Mouse (Mus musculus): Measurements from ENCODE around the gene Pllp. TPM values are rescaled to one million over a fixed set of nuclear protein-coding genes. Genes with fewer than 3 reads are reported as not detected.

The Pllp gene
- total RNA-seq, 1 experiment from 2014 or later, result not detected

GRCm38 (mm10) chr8:94666456-94667308, 29.4 kb downstream of the Pllp start, which contains the start of gene Arl2bp:
TSS of gene Arl2bp (plus strand) at chr8:94666600.
- ATAC-seq (replicated peaks; ENCODE audit: insufficient number of reproducible peaks, low FRiP score, low TSS enrichment, poor library complexity, severe bottlenecking), result peak; percentile 98

GRCm38 (mm10) chr8:94664722-94665121, 31.4 kb downstream of the Pllp start:
- no peak for ATAC-seq (replicated peaks; ENCODE audit: insufficient number of reproducible peaks, low FRiP score, low TSS enrichment, poor library complexity, severe bottlenecking)

GRCm38 (mm10) chr8:94660418-94660817, 35.7 kb downstream of the Pllp start:
- ATAC-seq (replicated peaks; ENCODE audit: insufficient number of reproducible peaks, low FRiP score, low TSS enrichment, poor library complexity, severe bottlenecking), result no peak

GRCm38 (mm10) chr8:94658031-94658430, 38.0 kb downstream of the Pllp start:
- no peak for ATAC-seq (replicated peaks; ENCODE audit: insufficient number of reproducible peaks, low FRiP score, low TSS enrichment, poor library complexity, severe bottlenecking)

GRCm38 (mm10) chr8:94654994-94655393, 41.1 kb downstream of the Pllp start:
- no peak for ATAC-seq (replicated peaks; ENCODE audit: insufficient number of reproducible peaks, low FRiP score, low TSS enrichment, poor library complexity, severe bottlenecking)

GRCm38 (mm10) chr8:94652951-94653350, 43.1 kb downstream of the Pllp start:
- no peak for ATAC-seq (replicated peaks; ENCODE audit: insufficient number of reproducible peaks, low FRiP score, low TSS enrichment, poor library complexity, severe bottlenecking)

- ATAC-seq (replicated peaks; ENCODE audit: insufficient number of reproducible peaks, low FRiP score, low TSS enrichment, poor library complexity, severe bottlenecking), result no peak
These were observed 46.6 kb downstream of the Pllp start for GRCm38 (mm10) chr8:94649496-94649895.

- ATAC-seq (replicated peaks; ENCODE audit: insufficient number of reproducible peaks, low FRiP score, low TSS enrichment, poor library complexity, severe bottlenecking), result no peak
These were observed 49.9 kb downstream of the Pllp start for GRCm38 (mm10) chr8:94646165-94646564.

- ATAC-seq (replicated peaks; ENCODE audit: insufficient number of reproducible peaks, low FRiP score, low TSS enrichment, poor library complexity, severe bottlenecking), result no peak
These were observed 50.9 kb downstream of the Pllp start for GRCm38 (mm10) chr8:94645202-94645601.

GRCm38 (mm10) chr8:94641938-94642337, 54.1 kb downstream of the Pllp start:
- ATAC-seq (replicated peaks; ENCODE audit: insufficient number of reproducible peaks, low FRiP score, low TSS enrichment, poor library complexity, severe bottlenecking), result no peak

GRCm38 (mm10) chr8:94641183-94641582, 54.9 kb downstream of the Pllp start:
- ATAC-seq (replicated peaks; ENCODE audit: insufficient number of reproducible peaks, low FRiP score, low TSS enrichment, poor library complexity, severe bottlenecking), result no peak

GRCm38 (mm10) chr8:94634211-94634610, 61.9 kb downstream of the Pllp start:
- peak; percentile 47 for ATAC-seq (replicated peaks; ENCODE audit: insufficient number of reproducible peaks, low FRiP score, low TSS enrichment, poor library complexity, severe bottlenecking)

- ATAC-seq (replicated peaks; ENCODE audit: insufficient number of reproducible peaks, low FRiP score, low TSS enrichment, poor library complexity, severe bottlenecking), result no peak
These were observed 62.4 kb downstream of the Pllp start for GRCm38 (mm10) chr8:94633564-94634194.

Other genes starting within 250 kb of the Pllp start
- 6.0 to 7.8 TPM (median 6.9 TPM) in 3 replicates for gene Cpne2, start 163.3 kb downstream of the Pllp start, total RNA-seq (2017)
- 28.6 to 43.8 TPM (median 33.3 TPM) in 3 replicates for gene Rspry1, start 94.3 kb downstream of the Pllp start, total RNA-seq (2017)
- 77.7 to 137 TPM (median 127 TPM) in 3 replicates for gene Fam192a, start 94.3 kb downstream of the Pllp start, total RNA-seq (2017)
- 40.4 to 122 TPM (median 48.4 TPM) in 3 replicates for gene Arl2bp, start 29.7 kb downstream of the Pllp start, total RNA-seq (2017)
- gene Ccl22, start 49.3 kb upstream of the Pllp start, total RNA-seq (2017), result 0.11 to 0.87 TPM (median 0.57 TPM) in 3 replicates
- not detected in 3 replicates for gene Cx3cl1, start 75.7 kb upstream of the Pllp start, total RNA-seq (2017)
- not detected in 3 replicates for gene Ccl17, start 114.2 kb upstream of the Pllp start, total RNA-seq (2017)
- 23.0 to 27.5 TPM (median 25.1 TPM) in 3 replicates for gene Coq9, start 142.0 kb upstream of the Pllp start, total RNA-seq (2017)
- gene Ciapin1, start 142.1 kb upstream of the Pllp start, total RNA-seq (2017), result 17.0 to 23.7 TPM (median 17.3 TPM) in 3 replicates
- gene Polr2c, start 161.2 kb upstream of the Pllp start, total RNA-seq (2017), result 36.9 to 49.4 TPM (median 40.6 TPM) in 3 replicates
- gene Dok4, start 180.1 kb upstream of the Pllp start, total RNA-seq (2017), result 0.97 to 4.5 TPM (median 1.2 TPM) in 3 replicates
- gene Ccdc102a, start 221.8 kb upstream of the Pllp start, total RNA-seq (2017), result 1.1 to 11.3 TPM (median 1.8 TPM) in 3 replicates
- 0.86 to 2.6 TPM (median 1.9 TPM) in 3 replicates for gene Adgrg5, start 227.4 kb upstream of the Pllp start, total RNA-seq (2017)

Measured in monocyte, adult 5-6 weeks (primary cell).